Mouse (Mus musculus): ENCODE results near the gene Gdf2.

Gdf2 gene

DNA sequence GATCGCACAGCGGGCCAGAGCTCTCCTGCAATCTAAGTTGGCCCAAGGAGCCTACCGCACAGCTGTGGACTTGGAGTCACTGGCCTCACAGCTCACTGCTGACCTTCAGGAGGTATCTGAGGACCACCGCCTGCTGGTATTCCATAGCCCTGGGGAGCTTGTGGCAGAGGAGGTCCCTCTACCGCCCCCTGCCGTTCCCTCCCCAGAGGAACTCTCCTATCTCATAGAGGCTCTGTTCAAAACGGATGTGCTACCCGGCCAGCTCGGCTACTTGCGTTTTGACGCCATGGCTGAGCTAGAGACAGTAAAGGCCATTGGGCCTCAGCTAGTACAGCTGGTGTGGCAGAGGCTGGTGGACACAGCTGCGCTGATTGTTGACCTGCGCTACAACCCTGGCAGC, 15.2 kb downstream of the Gdf2 start:
- no peak for DNase-seq (ENCODE audit: low read depth, low spot score)

DNA sequence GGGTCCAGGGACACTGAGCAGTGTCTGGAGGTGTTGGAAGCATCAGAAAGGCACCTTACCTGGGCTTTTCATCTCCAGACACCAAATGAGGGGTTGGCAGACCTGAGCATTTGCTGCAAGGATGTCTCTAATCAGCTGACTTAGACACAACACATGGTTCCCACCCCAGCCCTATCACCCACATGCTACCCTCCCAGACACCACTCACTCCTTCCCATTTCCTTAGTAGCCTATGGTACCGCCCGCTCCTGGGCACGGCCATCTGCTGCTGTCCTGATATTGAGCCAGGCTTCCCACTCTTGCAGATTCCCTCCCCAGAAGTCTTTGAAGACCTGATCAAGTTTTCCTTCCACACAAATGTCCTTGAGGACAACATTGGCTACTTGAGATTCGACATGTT, 17.3 kb downstream of the Gdf2 start:
- no peak for DNase-seq (ENCODE audit: low read depth, low spot score)

DNA sequence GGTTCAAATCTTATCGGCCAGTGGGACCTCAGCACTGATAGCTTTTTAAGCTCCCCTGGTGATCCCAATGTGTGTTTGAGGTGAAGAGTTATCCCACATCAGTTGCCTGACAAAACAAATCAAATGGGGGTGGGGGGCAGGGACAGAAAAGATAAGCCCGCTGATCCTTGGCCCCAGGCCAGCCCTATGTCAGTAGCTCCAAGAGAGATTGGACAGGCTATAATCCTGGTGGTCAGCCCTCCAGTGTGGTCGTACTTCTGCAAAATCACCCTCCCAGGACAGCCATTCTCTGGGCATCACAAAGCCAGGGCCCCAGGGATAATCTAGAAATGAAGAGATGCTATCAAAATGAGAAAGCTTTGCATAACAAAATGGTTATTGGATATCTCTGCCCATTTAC, 18.0 kb downstream of the Gdf2 start:
- DNase-seq (ENCODE audit: low read depth, low spot score), result no peak

DNA sequence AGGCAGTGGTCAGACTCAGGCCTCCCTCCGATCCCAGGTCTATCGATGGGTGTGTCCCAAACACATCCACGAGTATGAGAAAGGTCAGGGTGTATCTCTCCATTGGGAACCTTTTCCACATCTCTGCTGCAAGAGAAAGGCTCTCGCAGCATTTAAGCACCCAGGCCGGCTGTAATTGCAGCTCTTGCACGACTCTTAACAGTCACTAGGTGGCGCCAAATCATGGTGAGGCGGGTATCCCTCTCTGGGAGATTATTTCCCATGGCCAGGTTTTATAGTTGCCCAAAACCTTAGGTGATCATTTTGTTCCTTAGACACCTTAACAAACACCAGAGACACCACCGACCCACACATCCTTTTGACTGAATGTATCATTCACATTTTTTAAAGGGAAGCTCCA, 18.5 kb downstream of the Gdf2 start:
- no peak for DNase-seq (ENCODE audit: low read depth, low spot score)

DNA sequence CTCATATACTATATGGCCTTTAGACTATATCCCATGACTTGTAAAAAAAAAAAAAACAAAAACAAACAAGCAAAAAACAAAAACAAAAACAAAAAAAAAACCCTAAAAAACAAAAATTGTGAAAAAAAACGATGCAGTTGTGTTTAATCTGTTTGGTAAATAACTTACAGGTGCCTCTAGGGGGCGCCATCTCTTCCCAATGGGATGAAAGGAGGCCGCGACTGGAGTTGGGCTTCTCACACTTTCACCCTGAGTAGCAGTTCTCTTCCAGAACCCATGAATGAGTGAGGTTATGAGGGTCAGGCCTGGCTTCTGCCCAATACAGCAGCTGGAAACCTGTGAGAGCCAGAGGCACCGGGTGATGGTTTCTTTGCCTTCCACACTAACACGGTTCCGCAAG, 24.8 kb downstream of the Gdf2 start:
- no peak for DNase-seq (ENCODE audit: low read depth, low spot score)

DNA sequence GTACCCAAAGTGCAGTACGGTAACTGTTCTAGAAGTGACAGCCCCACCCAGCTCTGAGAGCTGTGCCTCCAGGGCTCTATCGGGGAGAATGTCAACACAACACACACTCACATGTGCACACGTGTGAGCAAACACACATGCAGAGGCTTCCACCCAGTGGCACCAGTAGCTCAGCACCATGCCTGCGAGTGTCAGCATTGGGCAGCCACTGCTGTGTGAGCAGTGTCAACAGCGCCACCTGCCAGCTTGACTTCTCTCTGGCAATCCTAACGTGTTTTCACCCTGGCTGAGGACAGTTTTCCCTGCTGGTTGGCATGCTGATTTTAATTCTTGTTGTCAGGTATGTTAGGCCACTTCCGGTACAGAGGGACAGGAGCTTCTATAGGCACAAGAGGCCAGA, 31.8 kb downstream of the Gdf2 start:
- DNase-seq (ENCODE audit: low read depth, low spot score), result no peak

DNA sequence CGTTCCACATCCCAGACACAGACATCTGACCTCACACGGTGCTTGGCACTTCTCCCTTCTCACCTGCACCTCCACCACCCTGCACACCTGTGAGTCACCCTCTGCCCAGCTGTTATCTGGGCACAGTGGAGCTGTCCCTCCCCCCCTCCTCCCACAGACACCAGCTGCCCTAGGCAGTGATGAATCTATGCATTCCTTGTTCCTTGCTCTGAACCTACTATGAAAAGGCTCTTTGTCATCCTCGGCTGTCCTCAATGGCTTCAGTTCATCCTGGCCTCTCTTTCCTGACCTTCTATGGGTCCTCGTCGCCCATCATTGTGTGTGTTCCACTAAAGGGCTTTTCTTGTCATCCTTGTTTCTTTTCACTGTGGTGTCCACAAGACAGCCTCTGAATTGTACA, 33.9 kb downstream of the Gdf2 start:
- DNase-seq (ENCODE audit: low read depth, low spot score), result no peak

DNA sequence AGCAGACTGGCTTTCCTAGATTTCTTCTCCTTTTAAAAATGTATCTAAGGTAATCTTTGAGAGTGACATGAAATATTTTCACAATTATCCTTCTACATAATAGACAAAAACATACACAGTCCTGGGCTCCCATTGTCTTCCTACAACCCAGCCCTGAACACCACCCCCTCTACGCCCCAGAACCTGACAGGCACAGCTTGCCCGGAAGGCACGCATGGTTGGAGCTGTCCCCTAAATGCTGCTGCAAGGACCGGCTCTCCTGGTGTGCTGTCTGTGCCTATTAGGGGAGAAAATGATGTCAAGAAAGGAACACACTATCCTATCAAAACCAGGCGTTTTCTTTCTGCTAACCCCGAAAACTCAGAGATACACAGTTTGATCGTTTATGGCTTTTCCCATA, 36.9 kb downstream of the Gdf2 start:
- DNase-seq (ENCODE audit: low read depth, low spot score), result no peak

DNA sequence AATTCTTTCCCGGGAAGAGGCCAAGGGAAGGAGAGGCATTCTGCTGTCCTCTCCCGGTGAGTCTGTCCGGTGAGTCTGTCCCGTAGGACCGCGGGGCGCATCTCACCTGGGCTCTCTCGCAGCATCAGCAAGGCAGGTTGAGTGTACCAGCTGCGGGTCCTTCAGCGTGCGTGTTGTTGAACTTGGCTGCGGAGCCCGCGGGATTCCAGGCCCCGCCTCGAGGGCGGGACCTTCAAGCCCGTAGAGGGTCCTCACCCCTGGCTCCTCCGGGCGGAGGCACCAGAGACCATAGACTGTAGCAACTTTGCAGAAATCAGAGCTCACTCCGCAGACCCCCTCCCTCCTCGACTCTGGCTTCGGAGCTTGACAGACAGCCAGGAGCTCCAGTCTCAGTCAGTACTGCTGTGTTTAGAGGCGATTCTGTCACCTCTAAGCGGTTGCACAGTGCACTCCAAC, 37.8 kb downstream of the Gdf2 start, which contains the start of gene Zfp488:
Gene Zfp488, minus strand, starts transcription at position 161 of the 456 bp plus-strand sequence.
- no peak for DNase-seq (ENCODE audit: low read depth, low spot score)

DNA sequence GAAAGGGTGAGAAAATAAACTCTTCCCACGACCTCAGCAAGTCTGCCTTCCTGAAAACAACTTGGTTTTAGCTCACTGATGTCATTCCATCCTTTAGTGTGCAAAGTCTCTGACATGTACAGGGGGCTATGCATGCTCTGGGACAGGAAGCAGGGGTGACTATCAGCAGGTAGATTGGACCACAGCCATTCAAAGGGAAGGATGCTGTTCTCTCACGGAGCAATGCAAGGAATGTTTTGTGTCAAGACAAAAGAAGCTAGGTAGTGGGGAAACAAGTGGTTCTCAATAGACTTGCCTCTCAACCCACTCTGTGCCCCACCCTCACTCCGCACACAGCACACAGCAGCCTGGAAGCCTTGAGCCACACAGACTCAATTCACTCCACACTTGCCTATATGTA, 48.4 kb downstream of the Gdf2 start:
- no peak for DNase-seq (ENCODE audit: low read depth, low spot score)

DNA sequence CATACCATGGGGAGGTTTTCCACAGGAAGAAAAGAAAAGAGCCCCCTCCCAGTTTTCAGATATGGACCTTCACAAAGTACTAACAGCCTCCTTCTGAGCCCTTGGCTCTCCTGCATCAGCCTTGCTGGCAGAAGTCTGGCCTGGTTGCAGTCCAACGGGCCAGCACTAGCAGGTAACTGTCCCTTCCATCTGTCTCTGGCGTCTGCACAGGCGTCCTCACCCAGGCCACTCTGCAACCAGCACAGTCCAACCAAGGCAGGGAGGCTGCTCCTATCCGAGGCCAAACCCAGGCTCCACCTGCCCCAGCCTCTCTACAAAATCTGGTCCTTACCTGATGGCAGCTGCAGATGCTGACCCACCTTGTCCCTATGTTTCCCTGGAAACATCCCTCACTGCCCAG, 51.1 kb downstream of the Gdf2 start:
- DNase-seq (ENCODE audit: low read depth, low spot score), result no peak

DNA sequence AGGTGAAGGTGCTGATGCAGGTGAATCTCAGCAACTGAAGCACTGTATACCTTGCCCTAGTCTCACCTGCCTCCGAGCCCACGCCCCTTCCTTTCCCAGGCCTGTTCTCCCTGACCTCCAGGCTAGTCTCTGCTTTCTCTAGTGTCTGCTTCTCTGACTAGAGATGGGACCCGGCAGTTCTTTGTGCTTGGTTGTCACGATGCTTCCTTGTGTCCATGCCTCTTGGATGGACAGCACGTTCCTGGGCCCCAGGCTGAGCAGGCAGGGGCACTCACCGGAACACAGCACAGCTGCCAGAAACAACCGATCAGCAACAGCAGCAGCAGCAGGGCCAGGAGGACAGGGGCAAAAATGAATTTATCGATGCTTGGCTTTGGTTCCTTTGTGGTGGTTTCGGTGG, 52.2 kb downstream of the Gdf2 start:
- no peak for DNase-seq (ENCODE audit: low read depth, low spot score)

DNA sequence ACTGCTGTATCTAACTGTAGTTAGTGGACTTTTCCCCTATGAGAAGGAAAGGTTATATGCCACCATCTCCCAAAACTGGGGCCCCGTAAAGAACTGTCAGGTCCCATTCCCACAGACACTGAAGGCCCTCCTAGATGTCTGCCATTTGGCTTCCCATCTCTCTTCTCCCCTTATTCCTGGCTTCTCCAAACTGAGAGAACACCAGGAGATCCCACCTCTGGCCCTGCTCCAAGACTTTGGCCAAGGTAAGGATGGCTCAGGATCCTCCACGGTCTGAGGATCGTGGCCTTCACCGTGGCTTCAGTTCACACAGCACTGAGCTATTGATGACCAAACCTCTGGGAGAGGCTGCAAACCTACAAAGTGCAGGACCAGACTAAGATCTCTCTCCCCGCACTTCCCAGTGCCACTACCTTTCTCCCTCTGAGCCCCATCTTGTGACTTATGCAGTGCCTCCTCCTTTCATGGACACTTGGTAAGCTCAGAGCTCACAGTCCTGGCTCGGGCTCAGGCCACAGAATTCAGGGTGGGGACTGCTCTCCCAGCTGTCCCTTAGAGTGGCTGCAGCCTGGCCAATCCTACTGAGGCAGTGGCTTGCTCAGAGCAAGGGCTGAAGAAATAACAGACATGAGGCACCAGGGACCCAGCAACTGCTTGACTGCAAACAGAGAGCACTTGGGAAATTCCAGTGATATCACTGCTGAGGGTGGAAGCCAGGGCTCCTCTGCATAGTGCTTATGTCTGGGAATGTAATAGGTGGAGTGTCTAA, 52.9 kb downstream of the Gdf2 start:
- no peak for DNase-seq (ENCODE audit: low read depth, low spot score)
